Mouse (Mus musculus) heart, adult 11 months (tissue): ENCODE results near the gene Txnip.

ENCODE experiments used
- DNase-seq: peaks from one replicate; pipeline ENCODE4 v3.0.0; 2022

The Txnip gene

GRCm38 (mm10) chr3:96557694-96558093 lies at the start of gene Txnip:
Gene Txnip (plus strand): TSS chr3:96557957.
- DNase-seq = peak; percentile 100

- peak; percentile 52 for DNase-seq
Measured at GRCm38 (mm10) chr3:96507966-96508365, 49.8 kb upstream of the Txnip start.

GRCm38 (mm10) chr3:96520171-96520570 lies 37.6 kb upstream of the Txnip start:
- peak; percentile 83 for DNase-seq

- peak; percentile 64 for DNase-seq
Measured at GRCm38 (mm10) chr3:96522149-96522548, 35.6 kb upstream of the Txnip start.

GRCm38 (mm10) chr3:96524028-96524810 lies 33.5 kb upstream of the Txnip start:
- DNase-seq = peak; percentile 94

- peak; percentile 87 for DNase-seq
Measured at GRCm38 (mm10) chr3:96524914-96525313, 32.8 kb upstream of the Txnip start, which contains the start of gene Hfe2. Gene Hfe2 (plus strand): TSS chr3:96525172.

GRCm38 (mm10) chr3:96526013-96526762 lies 31.6 kb upstream of the Txnip start:
- DNase-seq = peak; percentile 90

- peak; percentile 80 for DNase-seq
Measured at GRCm38 (mm10) chr3:96526864-96527542, 30.8 kb upstream of the Txnip start.

GRCm38 (mm10) chr3:96528506-96528905 lies 29.3 kb upstream of the Txnip start:
- peak; percentile 81 for DNase-seq

- DNase-seq = peak; percentile 89
Measured at GRCm38 (mm10) chr3:96532050-96532449, 25.7 kb upstream of the Txnip start.

GRCm38 (mm10) chr3:96534300-96534699 lies 23.5 kb upstream of the Txnip start:
- DNase-seq = peak; percentile 60

GRCm38 (mm10) chr3:96539316-96539715 lies 18.4 kb upstream of the Txnip start:
- no peak for DNase-seq

- no peak for DNase-seq
Measured at GRCm38 (mm10) chr3:96540740-96541139, 17.0 kb upstream of the Txnip start.

- peak; percentile 81 for DNase-seq
Measured at GRCm38 (mm10) chr3:96541328-96542078, 16.3 kb upstream of the Txnip start.

GRCm38 (mm10) chr3:96542554-96542953 lies 15.2 kb upstream of the Txnip start:
- DNase-seq = peak; percentile 74

GRCm38 (mm10) chr3:96543345-96543744 lies 14.4 kb upstream of the Txnip start:
- DNase-seq = no peak

GRCm38 (mm10) chr3:96545565-96545964 lies 12.2 kb upstream of the Txnip start:
- no peak for DNase-seq

GRCm38 (mm10) chr3:96546880-96547279 lies 10.9 kb upstream of the Txnip start:
- DNase-seq = no peak

GRCm38 (mm10) chr3:96547389-96547960 lies 10.3 kb upstream of the Txnip start:
- DNase-seq = peak; percentile 91

- peak; percentile 91 for DNase-seq
Measured at GRCm38 (mm10) chr3:96548824-96549223, 8.9 kb upstream of the Txnip start.

- no peak for DNase-seq
Measured at GRCm38 (mm10) chr3:96549346-96549745, 8.4 kb upstream of the Txnip start.

- peak; percentile 95 for DNase-seq
Measured at GRCm38 (mm10) chr3:96551203-96551602, 6.6 kb upstream of the Txnip start.
